Mouse (Mus musculus) urinary bladder, adult 2 months (tissue): Measurements from ENCODE around the gene Ing2. TPM values are rescaled to one million over a fixed set of nuclear protein-coding genes. Genes with fewer than 3 reads are reported as not detected.
A peak's percentile ranks its signal among the peaks of the same experiment; 100 is the strongest.

Experiments
- DNase-seq: peaks from one replicate; pipeline ENCODE4 v3.0.0; 2022; ENCODE audit warnings: low spot score
- polyA plus RNA-seq: library from polyadenylated mRNA; depleted of rRNA; stranded (reverse); fragments of >200 nt; gene quantifications from 2 replicates; pipeline ENCODE4 v1.2.3, GENCODE M21; 2012; rRNA removed

Ing2 gene
- polyA plus RNA-seq: 25.1 and 29.0 TPM in 2 replicates

DNA sequence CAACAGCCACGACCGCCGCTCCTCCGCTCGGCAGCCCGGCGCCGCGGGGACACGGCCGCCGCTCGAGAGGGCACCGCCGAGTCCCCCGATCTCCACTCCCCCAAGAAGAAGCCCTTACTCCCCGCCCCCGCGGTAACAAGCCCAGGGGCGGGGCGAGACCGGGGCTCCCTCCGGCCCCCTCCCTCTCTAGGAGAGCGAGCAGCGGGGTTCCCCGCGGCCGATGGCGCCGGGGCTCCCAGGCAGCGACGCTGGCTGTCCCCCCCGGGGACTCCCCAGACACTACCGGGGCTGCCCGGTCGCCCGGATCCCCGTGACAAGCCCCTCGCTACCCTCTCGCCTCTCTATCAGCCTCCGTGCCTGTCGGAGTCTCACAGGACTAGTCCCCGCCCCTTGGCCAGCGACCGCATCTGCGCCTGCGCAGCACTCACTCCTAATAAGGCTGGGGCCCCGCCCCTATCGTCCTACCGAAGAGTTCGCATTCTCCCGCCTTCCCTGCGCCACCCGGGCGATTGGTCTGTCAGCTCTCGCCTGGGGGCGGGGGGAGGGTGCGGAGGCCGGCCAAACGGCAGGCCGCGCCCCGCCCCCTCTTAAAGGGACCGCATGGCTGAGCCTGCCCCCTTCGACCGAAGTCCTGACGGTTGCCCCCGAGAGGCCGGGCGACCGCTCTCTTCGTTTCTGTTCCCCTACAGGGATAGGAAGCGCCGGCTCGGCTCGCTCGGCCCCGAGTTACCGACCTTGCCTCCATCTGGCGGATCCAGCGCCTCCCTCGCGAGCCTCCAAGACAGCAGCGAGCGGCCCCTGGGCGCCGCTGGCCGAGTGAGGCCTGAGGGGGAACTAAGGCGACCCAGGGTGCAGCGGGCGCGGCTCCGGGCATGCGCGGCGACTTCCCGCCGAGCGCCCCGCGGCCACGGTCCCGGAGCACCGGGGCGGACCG, at the start of gene Ing2:
Gene Ing2, minus strand, starts transcription at position 780 of the 934 bp plus-strand sequence.
- peak; percentile 100 for DNase-seq

DNA sequence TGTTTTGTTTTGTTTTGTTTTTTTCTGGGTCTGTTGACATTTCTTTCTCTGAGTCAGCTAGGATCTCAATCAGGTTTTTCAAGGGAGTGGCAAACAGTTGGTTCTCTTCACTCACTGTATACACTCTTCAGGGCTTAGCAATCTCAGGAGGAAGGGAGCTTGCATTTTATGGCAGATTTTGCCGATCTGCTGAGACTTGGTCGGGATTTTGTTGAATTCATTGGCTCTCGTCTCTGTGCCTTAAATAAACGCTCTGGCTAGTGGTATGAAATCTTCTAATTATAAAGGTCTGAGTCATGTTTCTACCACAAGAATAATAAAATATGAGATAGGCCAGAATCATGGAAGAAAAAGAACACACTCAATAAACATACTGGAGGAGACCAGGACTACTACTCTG, 46.3 kb upstream of the Ing2 start:
- no peak for DNase-seq

GRCm38 (mm10) chr8:47718641-47719040, 43.3 kb upstream of the Ing2 start:
- DNase-seq: no peak

- peak; percentile 94 for DNase-seq
Observed at GRCm38 (mm10) chr8:47713761-47714745, 38.7 kb upstream of the Ing2 start, which contains the start of gene Cdkn2aip. Gene Cdkn2aip (minus strand): TSS chr8:47713932.

GRCm38 (mm10) chr8:47713171-47713663, 37.9 kb upstream of the Ing2 start:
- no peak for DNase-seq

DNA sequence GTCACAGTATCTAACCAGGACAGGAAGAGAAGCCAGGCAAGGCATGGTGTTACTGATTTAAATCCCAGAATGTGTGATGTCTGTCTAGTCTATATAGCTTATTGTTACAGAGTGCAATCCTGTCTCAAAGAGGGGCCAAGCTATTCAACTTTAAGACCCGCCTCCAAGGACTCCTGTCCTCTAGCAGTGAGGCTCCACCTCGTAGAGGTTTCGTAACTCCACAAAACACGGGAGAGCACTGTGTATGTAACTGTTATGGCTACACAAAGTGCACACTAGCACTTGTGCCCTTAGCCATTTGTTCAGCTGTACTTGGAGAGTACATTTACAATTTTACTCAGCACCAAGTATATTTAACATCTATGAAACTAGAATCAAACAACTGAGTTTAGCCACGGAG, 32.8 kb upstream of the Ing2 start:
- no peak for DNase-seq

GRCm38 (mm10) chr8:47706746-47707145, 31.4 kb upstream of the Ing2 start:
- no peak for DNase-seq

- DNase-seq: no peak
Observed at GRCm38 (mm10) chr8:47702333-47702732, 27.0 kb upstream of the Ing2 start.

DNA sequence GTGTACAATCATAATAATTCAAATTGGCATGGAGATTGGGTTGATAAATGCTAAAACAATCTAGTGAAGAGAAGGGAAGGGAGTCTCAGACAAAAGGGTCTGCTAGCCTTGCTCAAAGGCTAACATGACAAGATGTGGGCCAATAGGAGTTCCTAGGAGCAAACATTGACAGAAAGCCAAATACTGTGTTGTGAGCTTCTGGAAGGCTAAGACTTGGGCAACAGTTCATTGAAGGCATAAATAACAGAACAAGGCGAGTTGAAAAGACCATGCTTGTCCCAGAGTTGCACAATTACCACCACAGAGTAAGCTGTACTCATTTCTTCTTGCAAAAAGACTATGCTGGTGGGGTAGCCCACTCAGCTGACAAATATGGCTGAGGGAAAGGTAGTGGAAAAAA, 22.3 kb upstream of the Ing2 start:
- DNase-seq: no peak

DNA sequence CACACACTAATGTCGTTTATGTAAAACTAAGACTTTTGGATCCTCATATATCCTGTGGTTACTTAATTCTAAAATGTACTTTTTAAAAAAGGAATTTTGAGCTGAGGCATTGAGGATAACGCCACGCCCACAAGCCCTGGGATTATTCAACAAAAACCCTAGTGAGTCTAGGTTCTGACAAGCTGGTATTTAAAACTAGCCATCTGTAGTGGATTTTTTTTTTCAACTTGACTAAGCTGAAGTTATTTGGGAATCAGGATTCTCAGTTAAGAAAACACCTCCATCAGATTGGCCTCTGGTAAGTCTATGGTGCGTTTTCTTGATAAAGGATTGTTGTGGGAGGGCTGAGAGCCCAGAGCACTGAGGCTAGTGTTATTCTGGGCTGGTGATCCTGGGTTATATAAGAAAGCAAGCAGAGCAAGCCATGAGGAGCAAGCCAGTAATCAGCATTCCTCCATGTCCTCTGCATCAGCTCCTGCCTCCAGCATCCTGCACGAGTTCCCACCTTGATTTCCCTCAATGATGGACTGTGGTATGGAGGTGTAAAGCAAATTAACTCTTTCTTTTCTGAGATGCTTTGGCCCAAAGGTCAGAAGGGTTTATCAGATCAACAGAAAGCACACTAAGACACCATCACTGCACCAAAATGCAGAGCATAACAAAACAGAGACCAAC, 20.2 kb upstream of the Ing2 start:
- no peak for DNase-seq

DNA sequence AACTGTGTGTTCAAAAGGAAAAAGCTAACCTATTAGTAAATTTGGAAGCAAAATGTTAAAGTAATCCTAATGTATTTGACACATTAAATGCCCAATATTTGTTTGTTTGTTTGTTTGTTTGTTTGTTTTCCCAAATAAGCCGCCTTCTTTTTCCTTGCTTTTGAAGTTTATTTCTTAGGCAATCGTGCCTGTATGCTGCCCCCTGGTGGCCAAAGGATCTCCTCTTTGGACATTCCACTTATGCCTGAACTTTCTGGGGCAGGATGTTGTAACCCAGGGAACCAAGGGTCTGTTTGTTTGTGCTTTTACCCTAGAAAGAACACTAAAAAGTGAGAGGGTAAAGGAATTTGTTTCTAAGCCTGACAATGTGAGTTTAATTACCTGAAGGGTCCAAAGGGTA, 17.8 kb upstream of the Ing2 start:
- DNase-seq: peak; percentile 45

GRCm38 (mm10) chr8:47691831-47692230, 16.5 kb upstream of the Ing2 start:
- DNase-seq: no peak

DNA sequence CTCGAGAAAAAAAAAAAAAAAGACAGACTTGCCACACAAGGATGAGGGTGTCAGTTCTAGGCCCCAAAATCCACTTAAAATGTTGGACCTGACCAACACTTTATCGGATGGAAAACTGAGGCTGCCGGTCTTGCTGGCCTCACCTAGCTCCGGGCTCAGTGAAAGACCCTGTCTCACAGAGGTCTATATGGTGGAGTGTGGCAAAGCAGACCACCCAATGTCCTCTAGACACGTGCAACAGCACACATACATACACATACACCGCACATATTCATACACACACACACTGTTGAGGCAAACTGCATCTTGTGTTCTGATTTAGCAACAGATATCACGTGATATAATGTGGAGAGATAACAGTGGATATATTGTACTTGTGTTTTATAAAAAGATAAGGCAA, 15.9 kb upstream of the Ing2 start:
- DNase-seq: no peak

DNA sequence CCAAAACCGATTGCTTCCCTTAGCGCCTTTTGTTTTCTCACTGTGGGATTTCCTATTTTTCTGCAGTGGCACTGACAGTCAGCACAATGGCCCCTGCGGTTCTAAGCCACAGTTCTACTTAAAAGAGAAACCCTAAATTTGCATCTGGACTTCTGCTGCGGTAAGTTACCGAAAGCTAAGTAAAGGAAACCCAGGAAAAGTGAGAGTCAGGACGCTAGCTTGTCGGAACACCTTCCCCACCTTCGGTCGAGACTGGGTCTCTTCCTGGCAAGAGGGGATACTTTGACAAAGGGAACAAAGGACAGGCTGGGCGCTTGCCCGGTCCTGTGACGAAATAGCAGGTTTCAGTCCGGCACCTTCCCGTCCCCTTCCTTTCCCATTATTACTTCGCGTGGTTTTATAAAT, 15.3 kb upstream of the Ing2 start:
- DNase-seq: no peak

DNA sequence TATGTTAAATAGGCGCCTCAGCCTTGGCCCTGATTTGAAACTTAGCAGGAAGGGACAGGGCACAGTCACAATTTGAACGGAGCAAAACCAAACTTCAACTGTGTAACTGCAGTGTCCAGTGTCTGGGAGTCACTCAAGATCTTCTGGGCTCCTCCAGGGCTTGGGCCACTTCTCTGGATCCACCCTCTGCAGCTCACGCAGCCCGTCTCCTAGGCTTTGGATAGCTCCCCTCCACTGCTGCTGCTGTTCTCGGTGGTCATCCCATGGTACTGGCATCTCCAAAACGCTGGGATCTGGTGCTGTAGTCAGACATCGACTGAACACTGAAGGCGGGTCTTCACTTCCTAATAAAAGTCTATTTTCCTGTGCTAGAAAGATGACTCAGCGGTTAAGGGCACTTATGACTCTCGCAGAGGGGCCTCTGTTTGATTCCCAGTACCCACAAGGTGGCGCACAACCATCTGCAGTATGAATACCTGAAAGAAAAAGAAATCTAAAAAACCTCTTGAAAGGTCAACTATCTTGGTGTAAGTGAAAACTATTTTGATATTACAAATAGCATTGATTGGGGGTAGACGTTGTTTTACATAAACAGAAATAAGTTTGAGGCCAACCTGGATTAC, 14.5 kb upstream of the Ing2 start:
- DNase-seq: no peak

GRCm38 (mm10) chr8:47684441-47684840, 9.1 kb upstream of the Ing2 start:
- no peak for DNase-seq

GRCm38 (mm10) chr8:47683994-47684393, 8.6 kb upstream of the Ing2 start:
- no peak for DNase-seq

DNA sequence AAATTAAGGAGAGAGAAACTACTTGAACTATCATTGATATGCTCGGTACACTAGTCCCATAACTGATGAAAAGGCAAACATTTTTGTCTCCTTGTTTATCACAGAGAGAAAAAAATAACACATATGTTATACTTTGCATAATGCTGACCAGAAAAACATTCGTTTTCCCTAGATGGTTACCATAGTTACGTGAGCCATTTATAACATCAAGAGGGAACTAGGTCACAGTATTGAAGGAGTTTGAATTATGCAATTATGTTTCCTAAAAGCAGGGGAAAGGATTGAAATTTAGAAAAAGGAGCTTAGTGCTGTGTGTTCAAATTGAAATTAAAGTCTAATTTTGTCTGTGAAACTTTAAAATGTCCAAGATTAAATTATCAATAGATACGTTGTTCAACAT, 5.0 kb upstream of the Ing2 start:
- no peak for DNase-seq

- no peak for DNase-seq
Observed at GRCm38 (mm10) chr8:47679603-47680002, 4.2 kb upstream of the Ing2 start.

DNA sequence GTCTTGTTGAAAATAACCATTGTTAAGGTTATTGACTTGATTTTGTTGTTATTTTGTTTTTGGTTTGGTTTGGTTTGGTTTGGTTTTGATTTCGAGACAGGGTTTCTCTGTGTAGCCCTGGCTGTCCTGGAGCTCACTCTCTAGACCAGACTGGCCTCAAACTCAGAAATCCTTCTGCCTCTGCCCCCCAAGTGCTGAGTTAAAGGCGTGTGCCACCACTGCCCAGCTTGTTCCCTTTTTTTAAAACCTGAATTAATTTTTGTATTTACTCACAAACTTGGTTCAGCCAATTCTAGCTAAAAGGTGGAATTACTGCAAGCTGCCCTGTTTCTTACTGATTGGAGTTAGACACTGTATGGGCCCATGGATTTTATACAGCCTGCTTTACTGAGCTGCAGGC, 1.3 kb upstream of the Ing2 start:
- no peak for DNase-seq

- no peak for DNase-seq
Observed at GRCm38 (mm10) chr8:47676224-47676623, 868 bp upstream of the Ing2 start.
